Mouse (Mus musculus) kidney, postnatal 0 days (tissue): ENCODE measurements around the gene Anxa6. TPM values are rescaled to one million over a fixed set of nuclear protein-coding genes. Genes with fewer than 3 reads are reported as not detected.
"Not testable (repeated sequence)": the region's sequence is repeated elsewhere in the genome, so short reads cannot be mapped to it uniquely, and the experiment has no call there.

Experiments used
- ATAC-seq: fragments of 200-750 bp; cut with Nextera tagmentation; replicated peaks from 2 replicates; pipeline ENCODE4 v1.8.0; 2017; ENCODE audit warnings: low read depth, moderate number of reproducible peaks, moderate TSS enrichment, moderate library complexity; ENCODE audit not compliant: low FRiP score
- DNase-seq: peaks from one replicate; pipeline ENCODE4 v3.0.0-alpha.2; 2016; ENCODE audit warnings: low spot score
- H3K27ac ChIP-seq: fragments of 300-500 bp; sonication (generic); 2 replicates; pipeline ENCODE4 v1.5.1; 2014; ENCODE audit warnings: mild to moderate bottlenecking
- H3K27me3 ChIP-seq: fragments of 300-500 bp; sonication (generic); 2 replicates; pipeline ENCODE4 v1.6.1; 2014; ENCODE audit warnings: low read length, mixed read lengths; ENCODE audit not compliant: insufficient read depth
- H3K36me3 ChIP-seq: fragments of 300-500 bp; sonication (generic); 2 replicates; pipeline ENCODE4 v1.6.1; 2014; ENCODE audit warnings: low read length, mixed read lengths; ENCODE audit not compliant: insufficient read depth
- H3K4me1 ChIP-seq: fragments of 300-500 bp; sonication (generic); replicated peaks from 2 replicates; pipeline ENCODE4 v1.6.1; 2014; ENCODE audit warnings: antibody characterized with exemption, low read length, mixed read lengths; ENCODE audit not compliant: insufficient read depth
- H3K4me2 ChIP-seq: fragments of 300-500 bp; sonication (generic); 2 replicates; pipeline ENCODE4 v1.6.1; 2014; ENCODE audit warnings: mild to moderate bottlenecking, low read length, moderate library complexity, mixed read lengths
- H3K4me3 ChIP-seq: fragments of 300-500 bp; sonication (generic); replicated peaks from 2 replicates; pipeline ENCODE4 v1.5.1; 2014; ENCODE audit warnings: low read depth, low read length
- H3K9ac ChIP-seq: fragments of 300-500 bp; sonication (generic); 2 replicates; pipeline ENCODE4 v1.6.1; 2014; ENCODE audit warnings: low read depth, low read length
- H3K9me3 ChIP-seq: fragments of 300-500 bp; sonication (generic); replicated peaks from 2 replicates; pipeline ENCODE4 v1.6.1; 2016; ENCODE audit warnings: low read length, inconsistent platforms, mixed read lengths
- CTCF ChIP-seq: IDR thresholded peaks from 2 replicates; pipeline ENCODE4 v1.5.1; 2016; ENCODE audit warnings: antibody characterized with exemption, low read depth, mild to moderate bottlenecking, moderate library complexity
- WGBS: fragments of 180-500 bp; shearing (Covaris S2); extraction: QIAGEN DNeasy Blood & Tissue Kit; methylation state at CpG from one replicate; pipeline ENCODE4 v1.1.7; 2014; 5-methylcytosine and 5-hydroxymethylcytosine counted together
- polyA plus RNA-seq: library from polyadenylated mRNA; unstranded; fragments of >200 nt; fragmentation: Nextera tagmentation; extraction: Ambion mirVana; gene quantifications from 2 replicates; pipeline ENCODE4 v1.2.1, GENCODE M21; 2015

The Anxa6 gene
- polyA plus RNA-seq, 1 experiment from 2014 or later: 146 TPM

DNA sequence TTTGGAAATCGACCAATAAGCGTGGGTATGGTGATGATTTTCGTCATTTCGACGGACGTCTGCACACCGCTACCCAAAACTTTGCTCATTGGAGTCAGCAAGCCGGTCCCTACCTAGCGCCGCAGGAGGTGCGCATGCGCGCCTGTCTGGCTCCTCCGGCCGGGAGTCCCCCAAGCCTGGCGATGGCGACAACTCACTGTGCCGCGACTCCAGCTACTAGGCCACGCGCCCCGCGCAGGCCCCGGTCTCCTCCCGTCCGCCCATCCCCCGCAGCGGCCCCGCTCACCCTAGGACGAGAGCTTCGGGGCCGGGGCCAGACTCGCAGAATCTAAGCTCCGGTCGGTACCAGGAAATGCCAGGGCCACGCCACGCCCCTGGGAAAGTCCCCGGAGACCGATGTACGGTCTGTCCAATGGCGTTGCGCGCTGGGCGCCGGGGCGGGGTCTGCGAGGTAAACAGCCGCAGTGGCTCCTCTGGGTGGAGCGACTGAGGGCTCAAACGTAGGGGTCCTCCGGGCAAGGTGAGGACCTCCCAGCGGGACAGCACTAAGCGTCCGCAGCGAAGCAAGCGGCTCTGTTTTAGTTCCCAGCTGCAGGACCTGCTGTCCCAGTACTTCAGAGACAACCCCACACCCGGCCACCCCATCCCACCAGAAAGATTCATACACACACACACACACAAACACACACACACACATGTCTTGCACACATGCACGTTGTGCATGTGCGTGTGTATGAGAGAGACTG is 77.3 kb downstream of the Anxa6 start:
- peak; percentile 97 for ATAC-seq
- under 1% methylated on average over 53 of the region's 59 CpGs for WGBS
- H3K9me3 ChIP-seq: no peaks in the 10 kb centered on the region

DNA sequence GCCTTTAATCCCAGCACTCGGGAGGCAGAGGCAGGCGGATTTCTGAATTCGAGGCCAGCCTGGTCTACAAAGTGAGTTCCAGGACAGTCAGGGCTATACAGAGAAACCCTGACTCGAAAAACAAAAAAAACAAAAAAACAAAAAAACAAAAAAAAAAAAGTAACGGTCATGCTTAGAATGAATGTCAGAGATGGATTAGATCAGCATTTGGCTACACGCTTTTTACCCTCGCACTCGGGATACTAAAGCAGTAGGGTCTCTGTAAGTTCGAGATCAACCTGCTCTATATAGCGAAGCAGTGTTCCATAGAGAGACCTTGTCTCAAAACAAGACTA is 77.9 kb downstream of the Anxa6 start:
- not testable (repeated sequence) for H3K27me3 ChIP-seq, H3K36me3 ChIP-seq, ATAC-seq, H3K9me3 ChIP-seq, DNase-seq
- peak overlapping the region; percentile 91; the same call in 1 of the 2 replicates for H3K27ac ChIP-seq
- peak overlapping the region; percentile 84 for H3K4me3 ChIP-seq
- H3K9ac ChIP-seq: peak overlapping the region; percentile 91
- peak overlapping the region; percentile 70 for H3K4me2 ChIP-seq
- 41% methylated on average over 10 of the region's 10 CpGs for WGBS
- H3K4me1 ChIP-seq: peaks cover 12% of the 10 kb centered on the region; the same call in 1 of the 2 replicates

More for the DNA sequence above, 77.3 kb downstream of the Anxa6 start:
- Histone ChIP-seq H3K9ac (peak overlapping the region; percentile 91), H3K4me3 (peak overlapping the region; percentile 84), H3K36me3 (no peaks in the 10 kb centered on the region), H3K4me1 (peaks cover 12% of the 10 kb centered on the region; the same call in 1 of the 2 replicates), H3K27ac (peak overlapping the region; percentile 91), H3K27me3 (no peaks in the 10 kb centered on the region), H3K4me2 (peak overlapping the region; percentile 70)
- DNase-seq: peak; percentile 98
- no peak for TF ChIP-seq CTCF

DNA sequence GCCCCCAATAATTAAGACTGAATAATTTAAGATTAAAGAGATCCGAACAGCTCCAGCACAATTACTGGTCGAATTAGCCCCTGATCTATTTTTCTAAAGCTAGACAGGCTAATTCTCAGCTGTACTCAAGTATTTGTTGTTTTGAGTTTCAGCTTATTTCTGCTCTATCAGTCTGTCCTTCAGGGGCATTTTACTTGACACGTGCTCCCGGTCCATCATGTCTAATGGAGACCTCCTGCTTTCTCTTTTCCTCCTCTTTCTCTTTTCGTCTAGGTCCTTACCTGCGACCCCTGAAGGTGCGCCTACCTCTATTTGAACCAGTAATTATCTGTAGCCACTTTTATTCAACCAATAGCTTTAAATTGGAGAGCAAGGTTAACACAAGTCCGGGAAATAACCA is 78.5 kb downstream of the Anxa6 start:
- no peak for TF ChIP-seq CTCF

DNA sequence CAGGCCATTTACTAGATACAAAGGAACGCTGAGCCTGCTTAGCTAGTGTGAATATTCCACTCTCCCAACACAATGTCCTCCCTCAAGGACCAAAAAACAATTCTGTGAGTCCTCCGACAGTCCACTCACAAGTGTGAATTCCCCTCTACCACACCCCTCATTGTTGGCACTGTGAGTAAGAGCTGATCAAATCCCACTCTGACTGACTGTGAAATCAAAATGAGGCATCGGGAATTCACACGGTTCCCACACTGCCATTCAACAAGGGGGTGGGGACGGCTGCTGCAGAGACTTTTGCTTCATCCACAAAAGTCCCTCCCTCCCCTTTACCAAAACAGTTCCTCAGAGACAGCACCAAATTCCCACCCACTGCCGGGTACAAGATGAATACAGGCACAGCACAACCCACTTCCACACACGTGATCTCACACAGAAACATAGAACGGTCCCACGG is 79.2 kb downstream of the Anxa6 start:
- no peak overlapping the region for H3K27ac ChIP-seq
- no peaks in the 10 kb centered on the region for H3K27me3 ChIP-seq
- H3K4me2 ChIP-seq: peak overlapping the region; percentile 6; the same call in 1 of the 2 replicates
- no peak for DNase-seq
- H3K9ac ChIP-seq: no peak overlapping the region
- no peaks in the 10 kb centered on the region for H3K9me3 ChIP-seq
- 41% methylated on average over 9 of the region's 9 CpGs for WGBS
- TF ChIP-seq CTCF: no peak
- H3K4me3 ChIP-seq: no peak overlapping the region
- H3K36me3 ChIP-seq: no peaks in the 10 kb centered on the region
- H3K4me1 ChIP-seq: peaks cover 12% of the 10 kb centered on the region; the same call in 1 of the 2 replicates
- ATAC-seq: no peak

More for the DNA sequence above, 78.5 kb downstream of the Anxa6 start:
- no peaks in the 10 kb centered on the region for H3K9me3 ChIP-seq
- H3K4me1 ChIP-seq: peaks cover 12% of the 10 kb centered on the region; the same call in 1 of the 2 replicates
- WGBS: 86% methylated on average over 8 of the region's 8 CpGs
- no peak overlapping the region for H3K4me3 ChIP-seq
- H3K9ac ChIP-seq: no peak overlapping the region
- ATAC-seq (no peak), DNase-seq (no peak)
- H3K4me2 ChIP-seq: peak overlapping the region; percentile 70; the same call in 1 of the 2 replicates
- H3K27ac ChIP-seq: no peak overlapping the region
- no peaks in the 10 kb centered on the region for H3K36me3 ChIP-seq
- H3K27me3 ChIP-seq: no peaks in the 10 kb centered on the region

DNA sequence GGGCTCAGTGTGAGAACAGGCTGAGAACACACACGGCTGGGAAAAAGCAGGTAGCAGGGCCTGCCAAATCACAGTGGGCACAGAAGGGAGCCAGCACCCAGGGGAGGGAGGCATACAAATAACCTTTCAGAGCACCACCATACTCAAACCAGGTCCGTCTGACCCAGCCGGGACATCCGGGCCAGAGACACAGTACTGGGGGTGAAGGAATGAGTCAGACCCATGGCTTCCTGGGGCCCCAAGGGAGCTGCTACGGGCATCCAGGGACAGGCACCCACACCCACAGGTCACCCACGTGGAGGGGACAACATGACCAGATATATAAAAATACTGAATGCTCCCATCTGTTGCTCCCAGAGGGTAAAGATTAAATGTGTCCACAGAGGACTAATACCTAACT is 80.6 kb downstream of the Anxa6 start:
- peaks cover 12% of the 10 kb centered on the region; the same call in 1 of the 2 replicates for H3K4me1 ChIP-seq
- H3K27ac ChIP-seq: 0 out of 2 replicates have a peak overlapping the region, but pooled peaks have one; percentile 8
- no peak overlapping the region for H3K4me2 ChIP-seq
- no peaks in the 10 kb centered on the region for H3K27me3 ChIP-seq
- no peak for TF ChIP-seq CTCF
- 75% methylated on average over 6 of the region's 6 CpGs for WGBS
- H3K36me3 ChIP-seq: no peaks in the 10 kb centered on the region
- ATAC-seq: no peak
- no peaks in the 10 kb centered on the region for H3K9me3 ChIP-seq
- no peak for DNase-seq
- no peak overlapping the region for H3K9ac ChIP-seq
- H3K4me3 ChIP-seq: no peak overlapping the region

DNA sequence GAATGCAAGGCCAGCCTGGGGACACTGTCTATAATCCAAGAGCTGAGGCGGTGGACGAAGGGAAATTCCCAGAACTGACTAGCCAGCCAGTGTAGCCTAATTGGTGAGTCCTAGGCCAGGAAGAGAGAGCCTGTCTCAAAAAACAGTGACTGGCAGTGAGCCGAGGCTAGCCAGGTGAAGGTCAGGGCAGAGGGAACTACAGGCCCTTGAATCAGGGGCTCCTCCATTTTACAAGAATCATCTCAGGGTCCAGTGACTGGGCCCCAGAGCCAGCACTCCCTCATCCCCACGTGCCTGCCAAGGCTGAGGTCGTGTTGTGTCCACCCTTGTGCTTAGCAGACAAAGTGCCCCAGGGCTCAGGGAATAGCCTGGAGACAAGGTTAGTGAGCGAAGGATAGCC is 82.6 kb downstream of the Anxa6 start:
- ATAC-seq: no peak

More for the DNA sequence above, 82.6 kb downstream of the Anxa6 start:
- no peaks in the 10 kb centered on the region for H3K27me3 ChIP-seq
- H3K4me1 ChIP-seq: peaks cover 12% of the 10 kb centered on the region; the same call in 1 of the 2 replicates
- no peak overlapping the region for H3K27ac ChIP-seq
- H3K4me2 ChIP-seq: no peak overlapping the region
- DNase-seq: no peak
- 82% methylated on average over 6 of the region's 6 CpGs for WGBS
- H3K9me3 ChIP-seq: no peaks in the 10 kb centered on the region
- H3K9ac ChIP-seq: no peak overlapping the region
- TF ChIP-seq CTCF: no peak
- H3K4me3 ChIP-seq: no peak overlapping the region
- H3K36me3 ChIP-seq: no peaks in the 10 kb centered on the region
